Mouse (Mus musculus) CD8-positive naive resting alpha-beta T cell, adult 2 months (primary cell): ENCODE measurements around the gene Slco3a1.

ENCODE experiments used
- DNase-seq, 2 experiments: peaks; one replicate each; pipeline ENCODE4 v3.0.0; 2022; ENCODE audit warnings: low read depth in 2 of 2, low spot score in 2 of 2

Slco3a1 gene

DNA sequence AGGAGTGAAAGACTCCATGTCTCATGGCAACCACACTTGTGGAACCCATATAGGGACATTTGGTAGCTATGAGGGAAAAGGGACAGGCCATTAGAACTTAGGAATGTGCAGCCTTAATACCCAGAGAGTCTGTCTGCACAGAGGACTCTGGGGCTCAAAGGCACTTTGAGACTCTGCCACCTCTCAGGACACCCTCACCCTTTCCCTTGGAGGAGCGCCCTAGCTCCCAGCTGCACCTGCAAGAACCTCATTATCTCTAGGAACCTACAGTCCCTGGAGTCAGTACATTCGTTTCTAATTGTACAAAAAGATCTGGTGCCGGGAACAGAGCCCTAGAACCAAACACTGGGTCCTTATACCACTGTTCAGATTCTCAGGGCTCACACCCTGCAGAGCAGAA is 66.4 kb downstream of the Slco3a1 start:
- no peak for DNase-seq

DNA sequence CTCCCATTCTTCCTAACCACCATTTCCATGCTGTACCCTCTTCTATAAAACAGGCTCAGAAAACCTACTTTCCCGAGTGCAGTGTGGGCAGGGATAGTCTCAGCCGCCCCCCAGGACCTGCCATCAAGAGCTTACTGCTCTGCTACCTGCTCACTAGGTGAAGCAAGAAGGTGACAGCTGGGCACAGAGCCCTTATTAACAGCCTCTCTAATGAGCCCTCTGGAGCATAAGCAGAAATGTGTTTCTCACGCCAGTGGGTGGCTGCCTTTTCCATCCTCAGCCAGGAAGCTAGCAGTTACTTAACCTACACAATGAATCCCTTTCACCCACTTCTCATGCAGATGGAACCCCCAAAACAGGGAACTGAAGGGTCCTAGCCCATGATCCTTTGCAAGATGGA is 66.9 kb downstream of the Slco3a1 start:
- DNase-seq = no peak

DNA sequence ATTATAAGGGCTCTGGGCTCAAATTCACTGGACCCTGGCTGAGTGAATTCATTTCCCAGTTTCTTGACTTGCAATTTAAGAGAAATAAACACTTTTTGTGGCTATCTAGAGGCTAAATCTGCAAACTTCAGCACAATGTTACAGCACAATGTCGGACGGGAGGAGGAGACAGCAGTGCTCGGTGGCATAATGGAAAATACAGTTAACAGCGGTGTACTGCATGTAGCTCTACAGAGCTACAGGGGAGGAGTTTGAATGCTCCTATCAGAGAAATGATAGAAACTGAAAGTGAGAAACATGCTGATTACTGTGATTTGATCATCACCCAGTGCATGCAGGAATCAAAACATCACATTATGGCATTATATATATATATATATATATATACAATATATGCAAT is 68.5 kb downstream of the Slco3a1 start:
- no peak for DNase-seq

DNA sequence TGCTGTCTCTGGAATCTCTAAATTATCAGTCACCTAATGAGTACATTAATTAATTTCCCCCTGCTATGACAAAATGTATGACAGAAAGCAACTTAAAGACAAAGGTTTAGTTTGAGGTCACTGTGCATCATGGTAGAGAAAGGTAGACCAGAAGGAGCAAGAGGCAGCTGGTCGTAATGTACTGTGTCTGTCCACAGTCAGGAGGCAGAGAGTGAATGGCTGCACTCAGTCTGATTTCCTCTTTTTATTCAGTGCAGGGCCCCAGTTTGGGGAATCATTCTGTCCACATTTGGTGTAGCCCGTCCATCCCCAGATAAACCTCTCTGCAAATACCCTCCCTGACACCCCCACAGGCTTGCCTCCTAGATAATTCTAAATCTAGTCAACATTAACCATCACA is 68.9 kb downstream of the Slco3a1 start:
- no peak for DNase-seq

DNA sequence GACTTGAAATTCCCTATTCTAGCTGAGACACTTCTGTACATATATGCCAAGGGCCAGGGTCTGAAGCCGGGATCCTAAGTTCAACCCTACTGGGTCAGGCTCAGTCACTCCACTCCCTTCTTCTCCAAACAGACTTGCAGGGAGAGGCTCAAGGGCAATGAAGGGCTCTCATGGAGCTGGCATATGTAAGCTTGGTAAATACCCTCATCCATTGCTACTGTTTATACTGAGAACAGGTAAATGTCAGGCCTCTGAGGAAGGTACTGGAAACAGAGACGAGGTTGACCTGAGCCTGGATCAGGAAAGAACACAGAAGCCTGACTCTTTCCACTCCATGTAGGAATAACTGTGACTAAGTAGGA is 70.6 kb downstream of the Slco3a1 start:
- no peak for DNase-seq

DNA sequence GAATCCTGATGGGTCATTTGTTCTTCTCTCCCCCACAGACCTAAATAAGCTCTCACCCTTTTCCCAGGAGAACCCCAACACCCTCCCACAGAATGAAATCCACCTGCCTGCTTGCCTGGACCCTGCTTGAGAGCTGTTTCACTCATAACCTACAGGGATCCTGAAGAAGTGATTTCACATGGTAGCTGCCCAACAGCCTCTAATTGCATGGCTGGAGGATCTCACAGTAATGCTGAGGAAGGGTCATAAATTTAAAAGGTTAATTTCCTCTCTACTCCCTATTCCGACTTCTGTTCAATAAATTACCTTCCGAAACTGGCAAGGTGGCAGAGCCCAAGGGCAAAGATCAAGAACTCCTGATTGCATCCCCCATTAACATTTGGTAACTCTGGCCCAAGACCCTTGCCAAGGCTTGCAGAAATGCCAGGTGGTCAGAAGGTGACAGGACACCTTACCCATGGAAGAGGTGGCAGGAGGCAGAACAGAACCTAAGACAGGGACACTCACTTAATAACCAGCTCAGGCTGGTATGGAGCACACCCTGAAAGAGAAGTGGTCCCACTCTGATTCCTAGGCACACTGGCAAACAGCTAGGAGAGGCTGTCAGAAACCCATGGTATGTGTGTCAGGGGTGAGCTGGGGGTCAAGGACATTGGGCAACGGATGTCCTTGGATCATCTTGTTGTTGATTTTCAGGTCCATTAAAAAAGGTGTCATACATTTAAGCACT is 71.1 kb downstream of the Slco3a1 start:
- no peak for DNase-seq

DNA sequence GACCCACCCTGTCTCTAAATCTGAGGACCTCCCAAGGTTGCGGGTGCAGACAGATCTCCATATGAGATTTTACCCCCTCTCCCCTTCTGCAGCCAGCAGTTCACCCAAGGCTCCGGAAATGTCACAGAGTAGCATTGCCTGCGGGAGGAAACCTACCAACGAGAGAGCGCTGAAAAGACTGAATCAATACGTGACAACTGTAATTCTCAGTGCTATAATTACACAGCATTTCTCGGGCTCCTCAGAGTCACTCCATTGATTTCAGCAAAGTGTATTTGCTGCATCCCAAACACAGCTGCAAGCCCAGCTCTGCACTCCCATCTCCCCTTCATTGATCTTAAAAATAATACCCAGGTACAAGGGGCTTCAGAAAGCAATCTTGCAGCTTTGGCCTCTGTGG is 82.8 kb downstream of the Slco3a1 start:
- DNase-seq = no peak

DNA sequence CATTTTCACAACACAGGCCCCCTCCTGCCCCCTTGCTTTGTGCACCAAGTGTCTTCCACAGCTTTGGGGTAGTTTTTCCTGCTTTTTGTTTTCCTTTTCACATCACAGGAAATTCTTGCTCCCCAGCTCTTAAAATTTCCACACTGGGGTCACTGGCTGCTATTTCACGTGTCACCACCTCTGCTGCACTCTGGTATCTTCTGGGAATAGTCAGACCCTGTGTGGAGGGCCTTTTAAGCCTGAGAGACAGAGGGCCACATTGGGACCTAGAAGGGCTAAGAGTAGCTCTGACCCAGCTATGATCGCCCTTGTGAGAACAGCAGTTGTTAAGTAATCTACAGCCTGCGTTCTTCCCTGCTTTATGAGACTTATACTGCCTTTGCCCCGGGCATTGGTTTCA is 87.7 kb downstream of the Slco3a1 start:
- DNase-seq = no peak

DNA sequence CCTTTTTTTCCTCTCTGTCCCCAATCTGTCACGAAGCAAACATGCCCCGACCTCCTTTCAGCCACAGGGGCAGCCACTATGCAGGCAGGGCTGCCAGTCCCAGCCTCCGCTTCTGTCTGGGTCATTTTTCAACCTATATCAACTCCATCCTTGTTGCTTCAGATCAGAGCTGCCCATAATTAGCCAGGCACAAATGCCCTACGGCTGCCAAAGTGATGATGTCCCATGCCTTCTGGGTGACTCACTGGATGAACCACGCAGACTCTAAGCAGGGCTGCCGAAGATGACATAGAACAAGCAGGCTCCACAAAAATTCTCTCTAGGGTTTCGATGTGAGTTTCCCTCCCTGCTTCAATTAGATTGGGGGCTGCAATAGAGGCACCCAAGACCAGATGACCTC is 89.9 kb downstream of the Slco3a1 start:
- no peak for DNase-seq

DNA sequence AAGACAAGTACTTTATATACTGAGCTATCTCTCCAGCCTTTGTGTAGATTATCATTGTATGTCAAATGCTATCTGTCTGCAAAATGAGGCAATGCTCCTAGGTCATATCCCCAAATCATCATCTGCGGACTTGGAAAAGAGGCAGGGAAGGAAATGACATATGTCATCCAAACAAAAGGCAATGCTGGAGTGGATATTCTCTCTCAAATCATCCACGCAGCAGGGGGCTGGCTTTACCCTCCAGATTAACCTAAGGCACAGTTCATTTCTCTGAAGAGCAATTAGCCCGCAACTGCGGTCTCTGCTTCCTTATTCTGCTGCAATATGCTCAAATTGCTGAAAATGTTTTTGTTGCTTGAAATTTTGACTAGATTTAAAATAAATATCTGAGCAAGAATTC is 92.1 kb downstream of the Slco3a1 start:
- no peak for DNase-seq

DNA sequence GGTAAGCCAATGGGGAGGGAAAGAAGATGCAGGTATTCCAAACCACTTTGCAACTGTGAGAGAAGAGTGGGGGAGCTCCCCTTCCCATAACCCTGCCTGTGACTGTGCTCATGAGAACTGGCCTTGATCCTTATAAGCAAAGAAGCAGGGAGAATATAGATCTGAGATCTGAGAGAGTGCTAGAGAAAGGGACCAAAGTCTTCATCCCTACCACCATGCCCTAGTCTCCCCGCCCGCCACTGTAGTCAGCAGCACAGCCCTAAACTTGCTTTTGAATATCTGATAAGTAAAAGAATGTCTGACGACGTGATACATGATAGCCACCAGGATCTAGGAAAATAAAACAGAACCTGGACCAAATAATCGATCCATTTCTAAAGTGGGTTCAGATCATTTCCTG is 92.8 kb downstream of the Slco3a1 start:
- DNase-seq = no peak

DNA sequence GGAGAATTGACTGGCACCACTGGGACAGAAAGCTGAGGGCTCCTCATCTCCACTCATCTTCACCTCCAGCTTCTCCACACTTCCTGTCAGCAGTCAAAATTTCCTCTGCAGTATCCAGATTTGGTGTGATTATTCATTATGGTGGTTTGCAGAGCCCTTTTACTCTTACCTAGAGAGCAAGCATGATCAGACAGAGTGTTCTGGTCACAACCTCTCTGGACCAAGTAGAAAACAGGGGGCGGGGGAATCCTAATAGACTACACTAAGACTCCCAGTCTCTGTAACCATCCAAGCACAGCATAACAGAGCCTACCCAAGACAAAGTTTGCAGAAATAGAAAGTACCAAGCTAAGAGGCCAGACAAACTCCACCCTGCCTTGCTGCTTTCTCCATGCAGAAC is 93.4 kb downstream of the Slco3a1 start:
- DNase-seq = no peak

DNA sequence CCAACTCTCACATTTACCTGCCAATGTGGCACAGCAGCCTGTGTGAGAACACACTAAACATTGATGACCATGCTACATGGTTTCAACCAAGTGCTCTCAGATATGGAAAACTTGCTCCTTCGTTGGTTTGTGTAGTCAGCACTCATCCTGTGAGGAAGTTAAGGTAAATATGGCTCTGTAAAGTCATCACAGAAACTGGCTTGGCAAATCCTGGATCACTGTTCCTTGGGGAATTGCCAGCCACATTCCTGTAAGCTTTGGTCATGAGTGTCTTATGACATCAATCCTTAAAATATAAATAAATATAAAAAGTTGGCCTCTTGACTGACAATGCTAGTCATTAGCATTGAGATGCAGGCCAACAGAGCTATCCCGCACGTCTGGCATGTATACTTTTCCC is 94.8 kb downstream of the Slco3a1 start:
- DNase-seq = no peak

DNA sequence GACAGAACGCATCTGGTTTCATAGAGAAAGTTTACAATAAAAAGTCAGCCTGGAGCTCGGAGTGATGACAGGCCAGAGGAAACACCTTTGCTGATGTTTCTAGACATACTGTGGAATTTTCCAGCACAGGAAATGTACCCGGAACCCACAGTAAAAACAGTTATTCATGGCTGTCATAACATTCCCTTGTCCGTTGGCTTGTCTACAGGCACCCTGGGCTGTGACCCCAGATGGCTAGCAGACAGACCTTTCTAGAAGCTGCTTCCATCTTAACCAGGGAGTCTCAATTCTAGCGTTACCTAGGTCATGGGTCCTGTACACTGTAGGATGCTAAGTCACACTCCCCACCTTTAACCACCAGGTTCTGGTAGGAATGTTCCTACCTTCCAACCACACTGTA is 95.3 kb downstream of the Slco3a1 start:
- DNase-seq = no peak

DNA sequence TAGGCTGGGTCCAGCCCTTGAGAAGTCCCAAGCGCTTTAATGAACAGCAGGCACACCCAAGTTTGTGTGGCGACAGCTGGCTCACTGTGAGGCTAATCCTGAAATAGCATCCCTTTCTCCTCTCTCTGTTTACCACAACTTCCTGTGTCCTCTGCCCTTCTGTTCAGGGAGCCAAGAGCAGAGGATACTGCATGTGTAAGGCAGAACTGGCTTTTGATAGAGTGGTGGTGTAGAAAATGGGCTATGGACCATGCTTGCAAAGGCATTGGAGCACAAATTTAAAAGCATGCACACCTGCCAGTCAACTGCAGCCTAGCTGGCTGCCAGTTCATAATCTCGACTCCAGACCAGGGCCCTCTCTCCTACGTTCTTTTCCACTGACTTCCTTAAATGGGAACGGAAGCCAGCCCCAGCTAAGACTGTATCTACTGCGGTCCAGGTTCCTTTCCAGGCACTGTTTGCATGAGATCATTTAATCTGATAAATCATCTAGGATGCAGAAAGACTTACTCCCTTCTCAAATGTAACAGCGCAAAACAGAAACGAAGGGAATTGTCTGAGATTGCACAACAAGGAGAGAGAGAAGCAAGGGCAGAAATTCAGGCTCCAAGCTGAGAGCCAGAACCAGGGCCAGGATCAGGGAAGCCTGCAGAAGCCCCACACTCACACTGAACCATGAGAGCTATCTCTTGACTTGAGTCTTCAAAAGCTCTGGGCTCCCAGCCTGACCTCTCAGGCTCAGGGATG is 95.9 kb downstream of the Slco3a1 start:
- no peak for DNase-seq

DNA sequence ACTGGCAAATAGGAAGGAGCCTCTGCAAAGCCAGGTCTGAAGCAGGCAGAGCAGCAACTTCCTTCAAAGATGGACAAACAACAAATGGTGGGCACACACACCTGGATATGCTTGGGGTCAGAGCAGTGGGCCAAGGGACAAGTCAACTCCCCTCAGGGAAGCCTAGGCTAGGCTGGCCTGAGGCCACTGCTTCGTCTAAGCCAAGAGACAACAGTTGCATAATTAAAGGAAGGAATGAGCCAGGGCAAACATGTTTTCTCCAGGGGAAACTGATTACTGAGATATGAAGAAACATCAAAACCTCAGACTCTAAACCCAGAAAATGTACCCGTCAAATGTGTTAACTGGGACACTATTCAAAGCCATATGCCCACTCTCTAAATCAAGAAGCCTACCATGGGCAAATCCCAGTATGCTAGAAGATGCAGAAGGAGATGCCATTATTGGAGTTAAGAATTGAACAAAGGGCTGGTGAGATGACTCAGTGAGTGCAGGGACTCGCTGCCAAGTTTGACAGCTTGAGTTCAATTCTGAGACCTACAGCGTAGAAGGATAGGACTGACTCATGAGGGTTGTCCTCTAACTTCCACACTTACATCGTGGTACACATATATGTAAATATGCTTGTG is 97.1 kb downstream of the Slco3a1 start:
- no peak for DNase-seq

DNA sequence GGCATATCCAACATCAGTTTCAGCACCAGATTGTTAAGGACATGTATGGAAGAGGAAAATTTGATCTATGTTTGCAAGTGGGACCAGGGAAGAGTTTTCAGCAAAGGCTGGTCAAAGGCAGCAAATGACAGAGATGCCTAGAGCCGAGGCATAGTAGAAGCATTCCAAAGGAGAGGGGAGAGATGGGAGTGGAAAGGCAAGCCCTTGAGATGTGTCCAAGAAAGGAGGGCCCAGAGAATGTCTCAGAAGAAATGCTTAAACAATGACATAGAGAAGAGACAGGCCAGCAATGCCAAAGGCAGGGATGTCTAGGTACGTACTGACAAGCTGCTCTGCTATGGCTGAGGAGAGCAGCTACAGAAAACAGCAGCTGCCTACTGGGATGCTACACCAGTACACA is 97.8 kb downstream of the Slco3a1 start:
- DNase-seq = no peak

DNA sequence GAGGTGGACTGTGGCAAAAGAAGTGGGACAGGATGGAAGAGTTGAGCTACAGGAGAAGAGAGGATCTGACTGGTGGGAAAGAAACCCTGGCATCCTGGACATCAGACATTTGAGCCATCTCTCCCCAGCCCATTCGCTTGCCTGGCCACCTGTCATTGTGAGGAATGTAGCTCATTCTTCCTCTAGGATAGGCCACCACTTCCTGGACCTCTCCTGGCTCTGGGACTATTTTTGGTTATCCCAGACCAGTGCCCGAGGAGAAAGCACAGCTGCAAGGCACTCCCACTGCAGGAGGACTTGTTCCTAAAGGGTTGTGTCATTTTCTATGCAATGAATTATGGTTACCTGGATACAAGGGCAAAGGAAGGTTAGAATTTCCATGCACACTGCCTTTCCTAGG is 103.5 kb downstream of the Slco3a1 start:
- no peak for DNase-seq

DNA sequence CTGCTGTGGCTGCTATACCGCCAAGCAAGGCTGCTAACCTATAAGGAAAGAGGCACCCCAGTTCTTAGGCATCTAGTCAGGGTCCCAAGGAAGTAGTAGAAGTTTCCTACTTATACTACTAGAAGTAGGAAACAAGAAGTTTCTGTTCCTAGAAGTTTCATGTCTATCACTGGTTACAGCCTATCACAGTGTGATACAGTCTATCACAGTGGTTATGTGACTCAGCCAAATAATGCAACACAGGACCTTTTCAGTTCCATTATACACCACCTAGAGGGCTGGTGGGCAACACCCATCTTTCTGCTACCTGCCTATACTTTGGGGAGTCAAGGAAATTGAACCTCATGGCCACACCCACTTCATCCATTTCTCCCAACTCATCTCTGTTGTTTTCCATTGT is 104.8 kb downstream of the Slco3a1 start:
- no peak for DNase-seq

DNA sequence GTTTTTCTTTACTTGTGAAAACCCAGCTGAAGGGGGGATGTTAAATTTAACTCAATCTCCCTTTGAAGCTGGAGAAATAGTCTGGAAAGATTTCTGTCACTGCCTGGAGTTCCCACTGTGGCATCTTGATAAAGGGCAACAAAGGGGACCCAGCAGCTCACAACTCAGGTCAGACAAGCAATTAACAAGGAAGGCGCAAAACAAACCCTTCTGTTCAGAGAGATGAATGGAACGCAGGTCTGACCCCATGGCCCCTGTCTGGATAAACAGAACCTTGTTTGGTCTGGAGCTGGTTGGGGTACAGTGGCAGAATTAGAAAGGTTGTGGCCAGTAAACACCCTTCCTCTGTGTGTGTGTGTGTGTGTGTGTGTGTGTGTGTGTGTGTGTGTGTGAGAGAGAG is 106.8 kb downstream of the Slco3a1 start:
- DNase-seq = no peak

DNA sequence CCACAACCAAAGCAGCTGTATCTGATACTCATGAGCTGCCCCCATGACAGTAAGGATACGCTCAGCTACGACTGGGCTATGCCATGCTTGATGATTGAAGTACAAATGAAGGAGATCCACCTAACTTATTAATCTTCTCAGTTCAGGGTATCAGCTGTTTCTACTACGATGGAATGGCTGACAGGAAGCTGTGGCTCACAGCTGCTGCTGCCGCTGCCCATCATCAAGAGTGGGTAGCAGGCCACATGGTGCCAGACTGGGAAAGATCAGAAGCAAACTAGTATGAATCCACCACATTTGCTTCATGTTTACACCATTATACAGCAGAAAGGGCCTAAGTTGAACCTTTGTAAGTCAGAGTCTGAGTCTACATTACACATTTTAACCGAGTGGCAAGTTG is 109.4 kb downstream of the Slco3a1 start:
- DNase-seq = no peak

DNA sequence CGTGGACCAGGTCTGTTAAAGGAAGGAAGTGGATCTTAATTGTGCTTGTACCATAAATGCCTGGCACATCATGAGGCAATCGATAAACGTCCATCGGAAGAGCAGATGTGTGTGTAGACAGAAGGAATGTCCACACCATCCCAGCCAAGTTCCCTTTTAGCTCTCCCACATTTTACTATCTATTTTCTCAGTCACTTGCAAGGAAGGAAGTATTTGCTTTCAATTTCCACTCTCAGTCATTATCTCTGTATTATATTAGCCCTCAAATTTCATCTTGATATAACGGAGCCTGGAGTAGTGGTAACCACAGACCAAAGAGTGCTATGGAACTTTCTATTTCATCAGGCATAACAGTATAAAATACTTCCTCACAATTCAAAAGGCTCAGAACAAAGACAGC is 112.2 kb downstream of the Slco3a1 start:
- DNase-seq = no peak

DNA sequence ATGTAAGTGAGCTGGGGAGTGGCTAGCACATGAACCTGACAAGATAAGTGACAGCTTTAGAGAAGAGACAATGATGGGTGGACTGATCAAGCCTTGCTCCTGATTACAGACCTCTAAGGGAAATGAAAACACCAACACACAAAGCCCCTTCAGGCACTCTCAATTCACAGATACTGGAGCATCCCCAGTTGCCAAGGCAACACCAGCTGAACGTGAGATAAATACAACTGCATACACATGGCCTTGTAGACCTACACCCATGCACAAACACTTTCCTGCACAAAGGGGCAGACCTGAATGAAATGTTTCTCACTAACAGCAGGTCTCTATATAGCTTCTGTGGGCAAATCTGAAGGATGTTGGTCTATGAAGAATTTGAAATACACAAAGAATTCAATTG is 117.0 kb downstream of the Slco3a1 start:
- DNase-seq = no peak
